Mouse (Mus musculus) liver (tissue): ENCODE measurements around the gene Apoc2.
A peak's percentile ranks its signal among the peaks of the same experiment; 100 is the strongest.

Experiments used
- DNase-seq: peaks from one replicate; pipeline ENCODE4 v3.0.0-alpha.2; 2020; ENCODE audit warnings: mixed read lengths

Apoc2 gene

GRCm38 (mm10) chr7:19676662-19677061 lies 1.1 kb downstream of the Apoc2 start:
- peak; percentile 55 for DNase-seq

DNA sequence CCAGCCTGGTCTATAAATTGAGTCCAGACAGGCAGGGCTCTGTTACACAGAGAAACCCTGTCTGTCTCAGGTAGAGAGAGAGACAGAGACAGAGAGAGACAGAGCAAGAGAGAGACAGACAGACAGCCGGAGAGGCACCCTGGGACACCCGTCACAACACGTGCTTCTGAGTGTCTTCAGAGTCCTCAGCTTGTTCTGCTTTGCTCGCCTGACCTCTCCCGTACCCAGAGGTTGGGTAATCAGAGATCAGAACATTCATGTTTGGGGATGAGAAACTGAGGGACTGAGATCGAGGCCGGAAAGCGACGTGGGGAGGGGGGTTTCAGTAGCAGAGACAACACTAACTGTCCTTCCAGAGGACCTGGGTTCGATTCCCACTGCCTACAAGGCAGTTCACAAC lies 1.9 kb downstream of the Apoc2 start:
- no peak for DNase-seq

GRCm38 (mm10) chr7:19673083-19673699 lies 4.5 kb downstream of the Apoc2 start:
- no peak for DNase-seq

- no peak for DNase-seq
These were observed 6.2 kb downstream of the Apoc2 start for GRCm38 (mm10) chr7:19671511-19671910.

- peak; percentile 90 for DNase-seq
These were observed 8.6 kb downstream of the Apoc2 start for GRCm38 (mm10) chr7:19668947-19669721.

DNA sequence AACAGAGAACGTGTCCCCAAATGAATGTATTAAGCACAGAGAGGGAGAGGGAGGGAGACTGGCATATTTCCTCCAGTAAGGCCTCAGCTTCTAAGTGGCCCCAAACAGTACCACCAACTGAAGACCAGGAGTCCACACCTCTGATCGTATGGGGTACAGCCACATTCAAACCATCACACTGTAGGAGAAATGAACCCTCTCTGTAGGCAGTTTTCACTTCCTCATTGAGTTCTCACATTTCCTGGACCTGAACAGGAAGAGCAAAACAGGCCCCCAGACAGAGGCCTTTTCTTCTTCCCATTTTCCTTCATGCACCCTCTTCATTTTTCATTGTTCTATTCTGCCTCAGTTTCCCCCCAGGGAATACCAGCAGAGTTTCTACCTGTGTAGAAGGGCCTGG lies 10.3 kb downstream of the Apoc2 start:
- no peak for DNase-seq

DNA sequence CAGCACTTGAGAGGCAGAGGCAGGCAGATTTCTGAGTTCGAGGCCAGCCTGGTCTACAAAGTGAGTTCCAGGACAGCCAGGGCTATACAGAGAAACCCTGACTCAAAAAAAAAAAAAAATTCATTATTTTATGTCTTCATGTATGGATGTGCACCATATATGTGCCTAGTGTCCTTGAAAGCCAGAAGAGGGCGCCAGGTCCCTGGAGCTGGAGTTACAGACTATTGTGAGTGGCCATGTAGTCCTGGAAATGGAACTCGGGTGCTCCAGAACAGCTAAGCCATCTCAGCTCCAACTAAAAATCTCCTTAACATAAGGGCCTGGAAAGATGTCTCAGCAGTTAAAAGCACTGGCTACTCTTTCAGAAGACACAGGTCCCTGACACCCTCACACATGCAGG lies 11.0 kb downstream of the Apoc2 start:
- peak; percentile 34 for DNase-seq

- DNase-seq = peak; percentile 98
These were observed 12.5 kb downstream of the Apoc2 start, which contains the start of gene Clptm1 for GRCm38 (mm10) chr7:19664955-19665841. Clptm1 (minus strand) TSS chr7:19665033.

- no peak for DNase-seq
These were observed 13.2 kb downstream of the Apoc2 start for GRCm38 (mm10) chr7:19664455-19664954.

DNA sequence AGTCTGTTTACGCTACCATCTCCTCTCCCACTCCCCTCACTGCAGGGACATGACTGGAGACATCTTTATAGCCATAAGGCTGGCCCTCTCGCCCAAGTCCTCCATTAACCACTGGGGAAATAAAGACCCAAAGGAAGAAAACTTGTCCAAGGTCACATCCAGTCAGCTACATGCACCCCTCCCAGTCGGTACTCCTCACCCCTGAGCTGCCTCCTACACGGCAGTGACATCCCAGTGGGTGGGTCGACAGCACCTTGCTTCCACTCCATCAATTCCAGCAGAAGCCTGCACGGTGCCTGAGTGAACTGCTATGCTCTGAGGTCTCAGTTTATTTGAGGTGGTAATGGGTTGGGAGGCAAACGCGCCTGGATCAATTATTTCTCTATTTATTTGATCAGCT lies 13.8 kb downstream of the Apoc2 start:
- DNase-seq = peak; percentile 37

DNA sequence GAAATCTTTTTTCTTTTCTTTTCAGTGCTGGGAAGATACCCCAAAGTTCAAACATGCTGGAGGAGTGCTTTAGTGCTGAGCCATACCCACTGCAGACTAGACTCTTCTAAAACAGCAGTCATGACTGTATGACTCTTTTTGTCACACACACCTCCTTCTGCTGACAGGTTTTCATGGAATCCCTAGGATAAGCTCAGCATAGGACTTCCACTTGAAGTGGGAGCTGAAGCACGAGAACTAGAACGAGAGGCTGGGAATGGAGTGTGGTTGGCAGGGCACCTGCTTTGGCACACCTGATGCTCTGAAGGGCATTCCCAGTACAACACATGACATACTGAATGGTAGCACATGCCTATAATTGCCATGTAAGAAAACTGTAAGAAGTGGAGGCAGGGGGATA lies 25.1 kb downstream of the Apoc2 start:
- no peak for DNase-seq

DNA sequence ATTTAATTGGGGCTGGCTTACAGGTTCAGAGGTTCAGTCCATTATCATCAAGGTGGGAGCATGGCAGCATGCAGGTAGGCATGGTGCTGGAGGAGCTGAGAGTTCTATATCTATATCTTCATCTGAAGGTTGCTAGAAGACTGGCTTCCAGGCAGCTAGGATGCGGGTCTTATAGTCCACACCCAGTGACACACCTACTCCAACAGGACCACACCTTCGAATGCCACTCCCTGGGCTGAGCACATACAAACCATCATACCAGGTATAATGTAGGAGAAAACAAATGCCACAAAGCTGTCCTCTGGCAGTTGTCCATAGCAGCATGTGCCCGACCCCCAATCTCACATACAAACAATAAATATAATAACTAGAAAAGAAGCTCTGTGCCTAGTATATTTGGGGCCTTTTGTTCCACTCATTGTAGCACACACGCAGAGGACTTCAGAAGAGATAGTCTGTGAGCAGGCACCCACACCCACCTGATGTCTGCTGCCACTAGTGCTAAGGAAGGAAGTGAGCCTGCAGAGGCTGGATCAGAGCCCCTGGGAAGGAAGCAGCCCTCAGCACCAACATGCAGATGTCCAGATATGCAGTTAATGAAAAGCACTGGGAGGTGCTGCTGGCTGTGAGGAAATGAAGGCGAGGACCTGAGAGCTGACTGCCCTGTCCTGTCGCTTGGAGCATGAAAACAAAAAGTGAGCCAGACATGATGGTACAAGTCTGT lies 26.5 kb downstream of the Apoc2 start:
- DNase-seq = no peak

DNA sequence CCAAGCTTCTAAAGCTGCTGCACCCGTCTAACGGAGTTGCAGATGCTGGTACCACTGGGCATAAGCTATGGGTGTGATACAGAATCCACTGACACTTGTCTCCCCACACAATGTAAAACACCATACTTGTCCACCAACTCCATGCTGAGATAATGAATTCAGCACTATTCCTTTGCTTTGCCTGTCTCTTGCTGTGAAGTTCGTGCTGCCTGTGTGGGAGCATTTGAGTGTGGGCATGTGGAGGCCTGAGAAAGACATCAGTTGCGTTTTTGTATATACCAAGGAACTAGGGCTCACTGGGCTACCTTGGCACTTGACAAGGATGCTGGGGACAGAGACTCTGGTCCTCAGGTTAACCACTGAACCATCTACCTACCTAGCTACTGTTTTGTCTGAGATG lies 36.5 kb downstream of the Apoc2 start:
- DNase-seq = no peak

DNA sequence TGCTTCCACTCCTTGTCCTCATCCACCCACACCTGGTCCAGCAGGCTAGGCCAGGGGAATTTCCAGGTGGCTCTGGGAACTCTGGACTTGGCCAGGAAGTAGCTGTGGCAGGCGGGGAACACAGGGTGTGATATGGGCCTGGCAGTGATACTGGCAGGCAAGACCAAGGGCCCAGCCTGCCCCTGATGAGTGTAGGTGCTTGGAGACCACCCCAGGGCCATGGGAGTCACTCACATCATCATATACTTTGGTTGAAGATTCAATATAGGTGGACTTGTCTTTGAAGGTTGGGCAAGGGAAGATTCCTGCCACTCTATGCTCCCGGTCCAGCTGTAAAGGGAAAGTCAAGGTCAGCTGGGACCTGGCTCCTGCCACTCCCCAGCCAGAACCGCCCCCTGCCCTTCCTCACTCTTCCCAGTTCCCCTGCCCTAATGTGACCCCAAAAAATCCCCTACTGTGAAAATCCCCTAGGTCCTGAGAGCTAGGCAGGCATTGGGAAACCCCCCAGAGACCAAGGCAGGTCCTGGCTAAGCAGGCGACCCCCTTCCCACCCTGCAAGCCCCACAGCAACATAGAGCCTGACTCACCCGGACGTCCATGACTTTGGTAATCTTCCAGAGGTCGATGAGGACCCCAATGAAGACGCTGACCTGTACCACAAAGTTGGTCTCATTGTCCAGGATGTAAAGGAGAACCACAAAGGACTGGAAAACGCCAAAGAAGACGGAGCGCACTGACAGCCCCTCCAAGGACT lies 42.5 kb downstream of the Apoc2 start:
- no peak for DNase-seq

DNA sequence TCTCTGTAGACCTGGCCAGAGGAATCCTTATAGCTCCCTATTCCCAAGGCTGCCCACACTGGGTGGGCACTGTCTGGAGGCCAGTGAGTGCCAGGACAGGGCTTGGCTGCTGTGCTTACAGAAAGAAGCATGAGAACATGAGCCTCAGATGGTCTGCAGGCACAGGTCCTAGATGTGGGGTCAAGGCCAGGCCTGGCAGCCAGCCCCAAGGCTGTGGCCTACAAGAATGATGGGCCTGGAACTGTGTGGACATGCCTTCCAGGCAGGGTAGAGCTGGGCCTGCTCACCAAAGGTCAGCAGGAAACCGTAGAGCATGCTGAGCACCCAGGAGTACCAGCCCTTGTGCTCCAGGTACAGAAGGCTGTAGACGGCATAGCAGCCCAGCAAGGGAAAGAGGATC lies 43.1 kb downstream of the Apoc2 start:
- DNase-seq = no peak

DNA sequence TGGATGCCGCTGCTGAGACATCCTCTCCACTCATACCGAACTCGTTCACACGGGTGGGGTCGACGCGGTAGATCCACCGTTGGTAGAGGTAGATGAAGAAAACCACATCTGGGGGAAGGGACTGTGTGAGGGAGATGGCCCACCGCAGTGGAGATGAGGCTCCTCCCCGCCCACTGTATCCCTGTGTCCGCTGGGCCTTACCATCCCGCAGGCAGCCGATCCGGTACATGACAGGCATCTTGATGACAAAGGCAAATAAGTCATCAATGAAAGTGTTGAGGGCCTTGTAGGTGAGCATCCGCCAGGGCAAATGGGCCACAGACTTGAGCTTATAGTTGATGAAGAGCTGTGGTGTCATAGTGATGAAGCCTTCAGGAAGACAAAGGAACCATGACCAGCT lies 43.9 kb downstream of the Apoc2 start:
- DNase-seq = no peak

DNA sequence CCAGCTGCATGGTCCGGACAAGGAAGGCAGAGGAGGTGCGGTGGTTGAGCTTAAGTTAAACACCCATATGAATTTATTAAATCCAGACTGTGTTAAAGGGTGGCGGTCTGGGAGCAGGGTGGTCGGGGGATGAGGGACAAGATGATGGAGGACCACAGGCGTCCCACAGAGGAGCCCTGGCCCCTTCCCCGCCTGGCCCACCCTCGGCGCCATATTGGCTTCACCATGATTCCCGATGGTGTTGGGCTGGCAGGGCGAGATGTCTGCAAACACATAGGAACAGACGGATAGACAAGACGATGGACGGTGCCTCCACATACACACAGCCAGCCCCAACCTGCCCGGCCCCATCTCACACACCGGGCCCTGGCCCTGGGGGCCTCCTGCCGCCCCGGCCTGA lies 44.5 kb downstream of the Apoc2 start:
- no peak for DNase-seq

- peak; percentile 55 for DNase-seq
These were observed 45.0 kb downstream of the Apoc2 start for GRCm38 (mm10) chr7:19632720-19633119.

DNA sequence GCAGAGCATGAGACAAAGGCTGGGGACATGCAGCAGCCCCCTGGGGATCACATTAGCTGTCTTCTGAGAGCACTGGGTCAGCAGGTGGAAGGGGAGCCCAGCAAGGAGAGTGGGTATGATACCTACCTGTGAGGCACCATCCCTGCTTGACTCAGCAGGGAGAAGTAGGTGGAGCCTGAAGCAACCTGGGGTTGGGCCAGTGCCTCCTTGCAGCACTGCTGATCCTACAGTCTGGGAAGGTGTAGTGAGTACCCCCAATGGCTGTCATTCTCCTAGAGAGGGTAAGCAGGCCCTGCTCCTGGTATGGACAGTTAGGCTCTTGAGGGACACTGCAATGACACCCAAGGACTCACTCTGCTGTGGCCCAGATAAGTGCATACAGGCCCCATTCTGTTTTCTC lies 45.5 kb downstream of the Apoc2 start:
- DNase-seq = peak; percentile 58

DNA sequence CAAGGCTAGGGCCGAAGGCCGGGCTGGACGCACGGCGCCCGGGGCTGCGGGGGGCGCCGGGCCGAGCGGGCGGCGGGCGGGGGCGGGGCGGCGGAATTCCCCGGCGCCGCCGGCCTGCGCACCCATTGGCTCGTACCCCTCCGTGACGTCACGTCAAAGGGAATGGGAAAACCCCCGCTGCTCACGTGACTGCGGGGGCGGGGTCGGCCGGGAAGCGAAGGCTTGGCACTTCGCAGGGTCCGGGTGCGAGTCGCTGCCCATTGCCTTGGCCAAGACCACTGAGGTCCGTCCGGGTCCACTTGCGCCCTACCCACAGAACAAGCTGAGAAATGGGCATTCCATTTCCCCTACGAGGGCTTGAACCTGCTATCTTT lies 48.4 kb downstream of the Apoc2 start, which contains the start of gene Relb:
TSS of gene Relb (minus strand) at position 78 of the 374 bp plus-strand sequence.
- peak; percentile 89 for DNase-seq

DNA sequence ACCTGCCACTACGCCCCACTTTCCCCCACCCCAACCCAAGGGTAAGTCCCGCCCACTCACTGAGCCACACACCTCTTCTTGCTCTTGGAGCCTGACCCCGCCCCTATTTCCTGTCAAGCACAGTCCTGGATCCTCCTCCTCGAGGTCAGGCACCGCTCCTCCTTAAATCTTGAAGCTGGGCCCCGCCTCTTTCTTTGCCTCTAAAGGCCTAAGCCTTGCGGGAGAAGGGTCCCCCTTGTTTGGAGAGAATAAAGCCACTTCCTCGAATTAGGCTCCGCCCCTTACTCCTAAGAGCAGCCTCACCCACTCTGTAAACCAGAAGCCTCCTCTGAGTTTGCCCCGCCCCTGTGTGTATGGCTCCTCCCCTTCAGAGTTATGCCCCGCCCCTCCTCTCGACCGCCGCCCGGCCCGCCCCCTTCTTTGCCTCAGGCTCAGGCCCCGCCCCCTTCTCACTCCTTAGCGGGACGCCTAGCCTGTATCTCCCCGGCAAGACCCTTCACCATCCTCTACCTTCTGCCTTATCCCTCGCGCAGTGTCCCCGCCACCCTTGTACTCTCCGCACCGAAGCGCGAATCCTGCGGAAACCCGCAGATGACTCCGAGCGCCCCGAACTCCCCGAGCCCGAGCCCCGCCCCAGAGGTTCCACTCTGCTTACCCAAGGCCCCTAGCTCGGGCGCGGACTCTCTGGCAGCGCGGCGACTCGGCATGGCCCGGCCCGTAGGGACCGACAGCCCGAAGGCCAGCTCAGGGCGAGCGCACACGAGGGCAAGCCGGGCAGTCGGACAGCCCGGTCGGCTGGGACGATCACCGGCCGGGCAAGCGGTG lies 49.0 kb downstream of the Apoc2 start:
- DNase-seq = peak; percentile 94
